Mouse (Mus musculus): ENCODE measurements at regions not wholly inside any gene's neighbourhood (a gene's known extent, or its start where the extent isn't known, plus 50 kb on each side); places are given as distances from the start of the nearest gene placed in this dataset.

- DNase-seq = no peak
These were observed 404.0 kb upstream of the Acvr2a start for GRCm38 (mm10) chr2:48409876-48410275.

- DNase-seq = no peak
These were observed 402.5 kb upstream of the Acvr2a start for GRCm38 (mm10) chr2:48411392-48411791.

- DNase-seq = no peak
These were observed 401.0 kb upstream of the Acvr2a start for GRCm38 (mm10) chr2:48412683-48413440.

- no peak for DNase-seq
These were observed 399.1 kb upstream of the Acvr2a start for GRCm38 (mm10) chr2:48414596-48415481.

GRCm38 (mm10) chr2:48416207-48416750 is 397.6 kb upstream of the Acvr2a start:
- DNase-seq = no peak

- DNase-seq = no peak
These were observed 396.8 kb upstream of the Acvr2a start for GRCm38 (mm10) chr2:48417000-48417596.

- no peak for DNase-seq
These were observed 393.1 kb upstream of the Acvr2a start for GRCm38 (mm10) chr2:48420791-48421190.

- no peak for DNase-seq
These were observed 390.0 kb upstream of the Acvr2a start for GRCm38 (mm10) chr2:48423861-48424442.

- DNase-seq = no peak
These were observed 389.3 kb upstream of the Acvr2a start for GRCm38 (mm10) chr2:48424562-48424961.

GRCm38 (mm10) chr2:48425200-48426090 is 388.5 kb upstream of the Acvr2a start:
- DNase-seq = no peak

GRCm38 (mm10) chr2:48432545-48432944 is 381.4 kb upstream of the Acvr2a start:
- DNase-seq = no peak

GRCm38 (mm10) chr2:48441296-48441990 is 372.5 kb upstream of the Acvr2a start:
- DNase-seq = no peak

GRCm38 (mm10) chr2:48441991-48442544 is 371.8 kb upstream of the Acvr2a start:
- no peak for DNase-seq

GRCm38 (mm10) chr2:48445898-48446604 is 367.9 kb upstream of the Acvr2a start:
- DNase-seq = no peak

GRCm38 (mm10) chr2:48446617-48447016 is 367.3 kb upstream of the Acvr2a start:
- no peak for DNase-seq

- DNase-seq = no peak
These were observed 364.6 kb upstream of the Acvr2a start for GRCm38 (mm10) chr2:48449165-48449842.

GRCm38 (mm10) chr2:48456072-48457040 is 357.6 kb upstream of the Acvr2a start:
- no peak for DNase-seq

GRCm38 (mm10) chr2:48457117-48457516 is 356.8 kb upstream of the Acvr2a start:
- no peak for DNase-seq

Data from thymus, adult 18-20 months (tissue).